Mouse (Mus musculus) liver (tissue): Measurements from ENCODE around the gene Gm6502.
"Not testable (repeated sequence)": the region's sequence is repeated elsewhere in the genome, so short reads cannot be mapped to it uniquely, and the experiment has no call there.

Experiments
- DNase-seq: peaks from one replicate; pipeline ENCODE4 v3.0.0-alpha.2; 2020; ENCODE audit warnings: mixed read lengths

The Gm6502 gene

DNA sequence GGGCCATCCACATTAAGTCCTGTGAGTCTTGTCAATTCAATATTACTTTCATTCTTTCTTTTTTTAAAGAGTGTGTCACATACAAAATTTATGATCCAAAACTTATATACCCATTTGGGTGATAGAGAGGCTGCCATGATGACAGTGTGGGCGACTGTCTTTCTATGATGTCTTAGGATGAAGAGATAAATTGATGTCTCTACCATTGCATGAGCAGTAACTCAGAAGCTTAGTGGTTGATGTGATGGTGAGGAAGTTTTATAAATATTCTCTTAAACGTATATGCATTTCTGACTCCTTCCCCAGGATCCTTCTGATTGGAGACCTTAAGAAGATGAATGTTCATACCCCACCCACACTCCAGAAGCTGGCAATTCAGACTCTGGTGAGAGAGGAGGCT is at the start of gene Gm6502:
Gene Gm6502 (plus strand): TSS at position 301 of the 400 bp plus-strand sequence.
- not testable (repeated sequence) for DNase-seq

DNA sequence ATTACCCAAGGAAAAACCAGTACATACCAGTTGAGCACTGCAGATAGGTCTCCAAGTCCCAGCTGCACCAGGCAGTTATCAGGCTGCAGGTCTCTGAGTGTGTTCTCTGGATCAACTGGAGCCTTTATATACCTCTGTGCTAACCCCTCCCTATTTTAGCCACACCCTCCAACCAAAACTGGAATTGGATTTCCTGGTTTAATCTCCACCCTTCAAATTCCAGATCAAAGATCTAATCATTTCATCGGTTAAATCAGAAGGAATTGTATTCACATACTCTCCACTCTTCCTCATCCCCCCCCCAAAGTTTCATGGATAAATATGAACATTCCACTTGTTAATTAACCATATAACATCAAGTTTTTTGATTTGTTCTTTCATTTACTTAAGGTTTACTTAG is 7.5 kb upstream of the Gm6502 start, which contains the start of gene A430089I19Rik:
Gene A430089I19Rik (minus strand): TSS at position 101 of the 400 bp plus-strand sequence.
- not testable (repeated sequence) for DNase-seq

DNA sequence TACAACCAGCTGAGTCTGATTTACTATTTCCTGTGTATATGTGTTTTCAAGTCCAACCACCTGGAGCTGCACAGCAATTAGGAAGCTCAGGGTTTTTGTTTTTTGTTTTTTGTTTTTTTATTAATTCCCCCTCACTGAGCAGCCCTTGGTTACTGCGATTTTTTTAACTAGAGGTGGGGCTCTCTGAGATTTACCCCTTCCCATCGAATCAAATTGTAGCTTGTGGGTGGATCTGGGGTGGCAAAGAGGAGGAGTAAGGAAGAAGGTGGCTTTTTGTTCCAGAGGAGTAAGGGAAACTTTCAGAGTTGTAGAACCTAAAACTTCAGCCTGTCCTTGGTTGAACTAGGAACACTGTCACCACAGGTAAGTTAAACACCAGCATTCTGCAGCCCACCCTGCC is 25.2 kb downstream of the Gm6502 start, which contains the start of gene AA792892:
Gene AA792892 (plus strand): TSS at position 301 of the 400 bp plus-strand sequence.
- not testable (repeated sequence) for DNase-seq
